22 mouse cellular contexts compared by ENCODE assay signal in genomic region chrX:11577294-11577693, GRCm38 (mm10).
DNase-seq lines count a peak whose midpoint lies in the region; ATAC-seq and TF ChIP-seq lines count a peak whose summit lies in the region.
"Had no signal": no experiment of that assay in that cellular context is flagged by ENCODE, and none has a peak within 500 bp of the region (broad histone marks: within the 10 kb centered on the region; RNA-seq: fewer than 3 reads in every experiment).

No protein-coding gene starts in this region.

- no peak overlapping the region for H3K9ac ChIP-seq in forebrain, embryonic 14.5 days (ENCODE audit: low read length)
- H3K9ac ChIP-seq in forebrain, embryonic 15.5 days (replicated peaks): no peak overlapping the region
- H3K9ac ChIP-seq in liver, adult 2 months (ENCODE audit: low read depth, low read length): no peak overlapping the region
- H3K9ac ChIP-seq: embryonic facial prominence, embryonic 13.5 days; heart, embryonic 13.5 days; hindbrain, embryonic 15.5 days; limb, embryonic 15.5 days; liver, postnatal 0 days had no signal

- 69% methylated on average over 3 of the region's 3 CpGs for WGBS in forebrain, embryonic 14.5 days
- WGBS in forebrain, embryonic 15.5 days: 56% methylated on average over 3 of the region's 3 CpGs
- 44% methylated on average over 3 of the region's 3 CpGs for WGBS in liver, adult 2 months

- TF ChIP-seq POLR2A in liver, adult 2 months (IDR thresholded peaks at IDR 0.05; ENCODE audit: extremely low read depth, insufficient read depth, low read length): no peak
- no peak for TF ChIP-seq POLR2A in brain, embryonic 14.5 days (IDR thresholded peaks at IDR 0.05; ENCODE audit: borderline replicate concordance, extremely low read depth, insufficient read depth, insufficient read length, poor library complexity, severe bottlenecking)

- H3K4me1 ChIP-seq in forebrain, embryonic 14.5 days (ENCODE audit: control insufficient read depth, insufficient read depth, low read length): no peaks in the 10 kb centered on the region; the same call in 1 of the 2 replicates
- H3K4me1 ChIP-seq in forebrain, embryonic 15.5 days: peaks cover 7% of the 10 kb centered on the region; the same call in 1 of the 2 replicates
- no peaks in the 10 kb centered on the region for H3K4me1 ChIP-seq in liver, adult 2 months (ENCODE audit: control insufficient read depth, insufficient read depth, low read length)
- H3K4me1 ChIP-seq: embryonic facial prominence, embryonic 13.5 days; heart, embryonic 13.5 days; hindbrain, embryonic 15.5 days; limb, embryonic 15.5 days; megakaryocyte, embryonic 14.5 days had no signal

- DNase-seq in forebrain, embryonic 14.5 days (ENCODE audit: low spot score): peak; percentile 35
- peak; percentile 47 for DNase-seq in liver, adult 2 months (ENCODE audit: extremely low read depth, low read depth, low spot score)
- DNase-seq in liver (no peak), adipocyte (ENCODE audit: low spot score) (peak; percentile 71)
- peak; percentile 50 for DNase-seq in brain, embryonic 14.5 days (ENCODE audit: low read depth)
- no peak for DNase-seq in right cerebral cortex, adult 2 months (ENCODE audit: low spot score in 2 of 2)
- DNase-seq: cerebellum, adult 9-10 months; gastrocnemius, postnatal 10 days; heart, adult 18-20 months; kidney, postnatal 4 days; layer of hippocampus, postnatal 36 days; liver, postnatal 0 days; lung, postnatal 10 days; retina, postnatal 1 day had no signal

- H3K79me2 ChIP-seq in liver, adult 2 months (ENCODE audit: control insufficient read depth, insufficient read depth, low read length): no peaks in the 10 kb centered on the region

- no peak for TF ChIP-seq CTCF in liver, adult 2 months (IDR thresholded peaks at IDR 0.05; ENCODE audit: low read depth, low read length)
- no peak for TF ChIP-seq CTCF in brain, embryonic 14.5 days (IDR thresholded peaks at IDR 0.05; ENCODE audit: borderline replicate concordance, extremely low read depth, insufficient read depth, insufficient read length)

- no peaks in the 10 kb centered on the region for H3K9me3 ChIP-seq in forebrain, embryonic 14.5 days (replicated peaks; ENCODE audit: control insufficient read depth, low read length)
- no peaks in the 10 kb centered on the region for H3K9me3 ChIP-seq in forebrain, embryonic 15.5 days
- H3K9me3 ChIP-seq: embryonic facial prominence, embryonic 13.5 days; heart, embryonic 13.5 days; hindbrain, embryonic 15.5 days; limb, embryonic 15.5 days had no signal

- no peak overlapping the region for H3K27ac ChIP-seq in forebrain, embryonic 14.5 days (ENCODE audit: low read depth, low read length)
- H3K27ac ChIP-seq in forebrain, embryonic 15.5 days (replicated peaks): no peak overlapping the region
- no peak overlapping the region for H3K27ac ChIP-seq in liver, adult 2 months (replicated peaks; ENCODE audit: insufficient read depth, low read depth, low read length)
- H3K27ac ChIP-seq: embryonic facial prominence, embryonic 13.5 days; heart, embryonic 13.5 days; hindbrain, embryonic 15.5 days; limb, embryonic 15.5 days had no signal

- no peaks in the 10 kb centered on the region for H3K27me3 ChIP-seq in forebrain, embryonic 14.5 days (replicated peaks; ENCODE audit: control insufficient read depth, insufficient read depth, low read length)
- no peaks in the 10 kb centered on the region for H3K27me3 ChIP-seq in forebrain, embryonic 15.5 days
- no peaks in the 10 kb centered on the region for H3K27me3 ChIP-seq in liver, adult 2 months (ENCODE audit: control insufficient read depth, insufficient read depth, low read length)

- ATAC-seq in forebrain, embryonic 14.5 days: no peak
- ATAC-seq in forebrain, embryonic 15.5 days (replicated peaks): no peak; the same call in 1 of the 2 replicates
- ATAC-seq: intestine, embryonic 16.5 days; liver, postnatal 0 days; Patski had no signal

- H3K4me2 ChIP-seq in forebrain, embryonic 14.5 days (ENCODE audit: low read length): no peak overlapping the region
- H3K4me2 ChIP-seq in forebrain, embryonic 15.5 days (replicated peaks): no peak overlapping the region
- H3K4me2 ChIP-seq: embryonic facial prominence, embryonic 13.5 days; heart, embryonic 13.5 days; hindbrain, embryonic 15.5 days; limb, embryonic 15.5 days had no signal

- H3K36me3 ChIP-seq in forebrain, embryonic 14.5 days (ENCODE audit: control insufficient read depth, insufficient read depth, low read length): no peaks in the 10 kb centered on the region
- no peaks in the 10 kb centered on the region for H3K36me3 ChIP-seq in forebrain, embryonic 15.5 days
- no peaks in the 10 kb centered on the region for H3K36me3 ChIP-seq in liver, adult 2 months (ENCODE audit: control insufficient read depth, insufficient read depth, low read length)
- H3K36me3 ChIP-seq: embryonic facial prominence, embryonic 13.5 days; heart, embryonic 13.5 days; hindbrain, embryonic 15.5 days; limb, embryonic 15.5 days had no signal

- H3K4me3 ChIP-seq in forebrain, embryonic 14.5 days (ENCODE audit: low read depth, low read length): no peak overlapping the region
- H3K4me3 ChIP-seq in forebrain, embryonic 15.5 days: no peak overlapping the region
- no peak overlapping the region for H3K4me3 ChIP-seq in liver, adult 2 months (ENCODE audit: insufficient read depth, low read depth, low read length)
- H3K4me3 ChIP-seq: embryonic facial prominence, embryonic 13.5 days; heart, embryonic 13.5 days; hindbrain, embryonic 15.5 days; limb, embryonic 15.5 days; megakaryocyte, embryonic 14.5 days had no signal

Comparison
In these comparisons a context has a peak if more than half of its experiments do, and no peak if none do; other contexts are left out.
1. DNase-seq: peak in forebrain, embryonic 14.5 days (single experiment), liver, adult 2 months (single experiment), adipocyte (single experiment) and brain, embryonic 14.5 days (single experiment); none in liver (single experiment) and right cerebral cortex, adult 2 months (0 of 2).